Mouse (Mus musculus) kidney, embryonic 14.5 days (tissue): Measurements from ENCODE around the gene Mrpl2. TPM values are rescaled to one million over a fixed set of nuclear protein-coding genes. Genes with fewer than 3 reads are reported as not detected.
A peak's percentile ranks its signal among the peaks of the same experiment; 100 is the strongest.

Source experiments
- ATAC-seq: fragments of 200-750 bp; cut with Nextera tagmentation; 2 replicates; pipeline ENCODE4 v1.8.0; 2017; ENCODE audit warnings: moderate number of reproducible peaks, mild to moderate bottlenecking, moderate TSS enrichment, moderate library complexity; ENCODE audit not compliant: low FRiP score, low TSS enrichment
- H3K27ac ChIP-seq: fragments of 300-500 bp; sonication (generic); 2 replicates; pipeline ENCODE4 v1.5.1; 2014; ENCODE audit warnings: low read depth, mild to moderate bottlenecking, low read length, moderate library complexity, mixed read lengths
- H3K27me3 ChIP-seq: fragments of 300-500 bp; sonication (generic); 2 replicates; pipeline ENCODE4 v1.6.1; 2014; ENCODE audit warnings: mild to moderate bottlenecking, low read length; ENCODE audit not compliant: control insufficient read depth, insufficient read depth
- H3K36me3 ChIP-seq: fragments of 300-500 bp; sonication (generic); 2 replicates; pipeline ENCODE4 v1.6.1; 2014; ENCODE audit warnings: low read length, mixed read lengths; ENCODE audit not compliant: control insufficient read depth, insufficient read depth
- H3K4me1 ChIP-seq: fragments of 300-500 bp; sonication (generic); 2 replicates; pipeline ENCODE4 v1.6.1; 2014; ENCODE audit warnings: low read length, mixed read lengths; ENCODE audit not compliant: control insufficient read depth, insufficient read depth
- H3K4me2 ChIP-seq: fragments of 300-500 bp; sonication (generic); replicated peaks from 2 replicates; pipeline ENCODE4 v1.6.1; 2014; ENCODE audit warnings: low read depth, mild to moderate bottlenecking, low read length
- H3K4me3 ChIP-seq: fragments of 300-500 bp; sonication (generic); 2 replicates; pipeline ENCODE4 v1.5.1; 2014; ENCODE audit warnings: mild to moderate bottlenecking, low read length
- H3K9ac ChIP-seq: fragments of 300-500 bp; sonication (generic); 2 replicates; pipeline ENCODE4 v1.6.1; 2014; ENCODE audit warnings: low read depth, mild to moderate bottlenecking, low read length, moderate library complexity
- H3K9me3 ChIP-seq: fragments of 300-500 bp; sonication (generic); 2 replicates; pipeline ENCODE4 v1.6.1; 2016; ENCODE audit warnings: low read length; ENCODE audit not compliant: control insufficient read depth
- WGBS: fragments of 180-500 bp; shearing (Covaris S2); extraction: QIAGEN DNeasy Blood & Tissue Kit; methylation state at CpG from one replicate; pipeline ENCODE4 v1.1.7; 2014; 5-methylcytosine and 5-hydroxymethylcytosine counted together
- polyA plus RNA-seq: library from polyadenylated mRNA; unstranded; fragments of >200 nt; fragmentation: Nextera tagmentation; extraction: Ambion mirVana; gene quantifications from 2 replicates; pipeline ENCODE4 v1.2.1, GENCODE M21; 2014

Gene Mrpl2
- polyA plus RNA-seq, 1 experiment from 2014 or later: 121 TPM

DNA sequence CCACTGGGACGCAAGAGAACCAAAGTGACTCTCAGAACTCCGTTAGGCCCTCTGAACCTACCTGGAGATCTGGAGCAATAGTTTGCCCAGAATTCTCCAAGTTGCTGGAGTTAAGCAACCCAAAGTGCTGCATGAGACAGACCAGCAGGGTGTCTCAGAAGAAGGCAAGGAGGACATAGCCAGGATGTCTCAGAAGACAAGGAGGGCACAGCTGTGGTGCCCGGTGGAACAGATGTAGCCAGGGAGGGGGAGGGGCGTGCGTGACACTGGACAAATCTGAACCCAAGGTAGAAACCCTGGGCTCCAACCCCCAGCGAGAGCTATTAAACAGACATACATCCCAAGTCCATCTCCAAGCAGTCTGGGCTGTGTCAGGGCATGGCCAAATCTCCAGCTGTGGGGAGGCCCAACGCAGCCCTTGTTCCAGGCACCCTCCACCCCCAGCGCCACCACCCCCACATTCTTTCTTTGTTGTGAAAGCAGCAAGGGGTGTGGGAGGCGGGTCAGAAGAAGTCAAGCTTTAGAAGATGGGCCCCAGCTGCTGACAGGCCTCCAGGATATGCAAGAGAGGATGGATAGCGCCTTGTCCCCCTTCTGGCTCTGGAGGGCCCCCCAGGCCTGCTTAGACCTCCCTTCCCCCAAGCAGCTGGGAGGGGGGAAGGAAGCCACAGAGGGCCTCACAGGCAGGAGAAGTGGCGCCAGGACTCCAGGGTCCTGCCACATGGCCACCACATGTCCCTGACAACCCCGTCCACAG is 16.2 kb upstream of the Mrpl2 start:
- Histone ChIP-seq H3K4me1 (peaks cover 52% of the 10 kb centered on the region), H3K36me3 (peaks cover 9% of the 10 kb centered on the region; the same call in 1 of the 2 replicates), H3K27ac (peak overlapping the region; percentile 97), H3K4me3 (peak overlapping the region; percentile 81), H3K27me3 (no peaks in the 10 kb centered on the region), H3K9me3 (no peaks in the 10 kb centered on the region), H3K4me2 (peak overlapping the region; percentile 79), H3K9ac (peak overlapping the region; percentile 96)
- ATAC-seq: peak; percentile 90
- 7% methylated on average over 12 of the region's 12 CpGs for WGBS

DNA sequence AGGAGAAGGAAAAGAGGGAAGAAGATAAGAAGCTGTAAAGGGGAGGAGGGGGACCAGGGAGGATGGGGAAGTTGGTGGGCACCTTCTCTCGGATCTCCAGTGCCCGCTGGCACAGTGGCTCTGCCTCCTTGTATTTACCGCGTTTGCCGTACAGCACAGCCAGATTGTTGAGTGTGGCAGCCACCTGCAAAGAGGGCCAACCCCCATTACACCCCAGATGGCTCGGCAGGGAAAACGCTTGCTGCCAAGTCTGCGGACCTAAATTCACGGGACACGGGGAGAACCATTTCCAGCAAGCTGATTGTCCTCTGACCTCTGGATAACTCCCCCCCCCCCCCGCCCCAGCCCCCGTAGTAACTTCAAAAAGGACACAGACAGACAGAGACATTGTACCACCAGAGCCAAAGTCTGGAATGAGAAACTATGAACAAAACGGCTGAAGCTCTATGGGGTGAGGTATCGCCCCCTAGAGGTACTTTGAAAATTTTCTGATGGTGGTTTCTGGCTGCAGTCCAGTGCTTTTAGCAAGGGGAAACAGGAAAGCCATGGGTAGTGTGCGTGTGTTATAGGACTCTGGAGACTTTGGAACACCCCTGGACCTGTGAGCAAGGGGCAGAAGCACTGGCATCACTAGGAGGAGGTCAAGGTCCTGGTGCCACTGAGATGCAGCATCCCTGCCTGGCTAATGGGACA is 9.1 kb upstream of the Mrpl2 start:
- Histone ChIP-seq H3K9ac (0 out of 2 replicates have a peak overlapping the region, but pooled peaks have one; percentile 8), H3K4me1 (0 out of 2 replicates have a peak, but pooled peaks cover 6% of the 10 kb centered on the region)

DNA sequence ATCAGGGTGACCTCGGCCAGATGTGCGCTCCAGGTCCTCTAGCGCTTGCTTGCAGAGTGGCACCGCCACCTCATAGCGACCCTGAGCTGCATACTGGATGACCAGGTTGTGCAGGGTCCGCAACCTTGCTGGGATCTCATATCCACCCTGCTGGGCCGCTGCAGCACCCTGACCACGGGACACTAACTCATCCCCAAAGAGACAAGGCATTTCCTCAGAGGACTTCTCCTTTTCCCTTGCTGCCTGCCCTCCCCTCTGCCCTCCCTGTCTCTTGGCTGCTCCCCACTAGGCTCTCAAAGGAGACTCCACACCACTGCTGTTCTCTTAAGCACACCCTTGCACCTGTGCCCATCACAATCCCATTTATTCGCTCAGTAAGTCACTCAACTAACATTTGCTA is 6.1 kb upstream of the Mrpl2 start:
- H3K9ac ChIP-seq: no peak overlapping the region
- no peak overlapping the region for H3K27ac ChIP-seq
- 55% methylated on average over 9 of the region's 9 CpGs for WGBS
- H3K27me3 ChIP-seq: no peaks in the 10 kb centered on the region
- ATAC-seq: no peak
- peaks cover 27% of the 10 kb centered on the region for H3K36me3 ChIP-seq
- no peaks in the 10 kb centered on the region for H3K9me3 ChIP-seq
- H3K4me1 ChIP-seq: peaks cover 14% of the 10 kb centered on the region
- no peak overlapping the region for H3K4me3 ChIP-seq
- H3K4me2 ChIP-seq: no peak overlapping the region

More for the DNA sequence above, 9.1 kb upstream of the Mrpl2 start:
- ATAC-seq: peak; percentile 30; the same call in 1 of the 2 replicates
- Histone ChIP-seq H3K4me2 (no peak overlapping the region; the same call in 1 of the 2 replicates), H3K27ac (no peak overlapping the region), H3K9me3 (no peaks in the 10 kb centered on the region), H3K27me3 (no peaks in the 10 kb centered on the region), H3K4me3 (no peak overlapping the region), H3K36me3 (peaks cover 34% of the 10 kb centered on the region)
- WGBS: 26% methylated on average over 15 of the region's 15 CpGs

DNA sequence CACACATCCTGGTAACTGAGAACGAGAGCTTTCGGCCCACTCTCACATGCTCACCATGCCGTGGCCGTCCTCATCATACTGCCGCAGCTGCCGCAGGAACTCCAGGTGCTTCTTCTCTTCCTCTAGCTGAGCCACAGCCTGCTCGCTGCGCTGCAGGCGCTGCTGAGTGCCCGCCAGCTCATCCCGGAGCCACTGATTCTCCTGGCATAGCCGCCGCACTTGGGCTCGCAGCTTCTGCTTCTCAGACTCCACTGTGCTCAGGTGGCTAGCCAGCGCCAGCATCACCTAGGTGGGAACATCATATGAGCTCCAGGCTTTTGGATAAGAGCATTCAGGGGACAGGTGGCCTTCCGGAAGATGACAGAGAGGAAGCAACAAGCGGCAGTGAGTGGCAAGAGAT is 4.0 kb upstream of the Mrpl2 start:
- ATAC-seq: no peak
- H3K27me3 ChIP-seq: no peaks in the 10 kb centered on the region
- 95% methylated on average over 17 of the region's 17 CpGs for WGBS

DNA sequence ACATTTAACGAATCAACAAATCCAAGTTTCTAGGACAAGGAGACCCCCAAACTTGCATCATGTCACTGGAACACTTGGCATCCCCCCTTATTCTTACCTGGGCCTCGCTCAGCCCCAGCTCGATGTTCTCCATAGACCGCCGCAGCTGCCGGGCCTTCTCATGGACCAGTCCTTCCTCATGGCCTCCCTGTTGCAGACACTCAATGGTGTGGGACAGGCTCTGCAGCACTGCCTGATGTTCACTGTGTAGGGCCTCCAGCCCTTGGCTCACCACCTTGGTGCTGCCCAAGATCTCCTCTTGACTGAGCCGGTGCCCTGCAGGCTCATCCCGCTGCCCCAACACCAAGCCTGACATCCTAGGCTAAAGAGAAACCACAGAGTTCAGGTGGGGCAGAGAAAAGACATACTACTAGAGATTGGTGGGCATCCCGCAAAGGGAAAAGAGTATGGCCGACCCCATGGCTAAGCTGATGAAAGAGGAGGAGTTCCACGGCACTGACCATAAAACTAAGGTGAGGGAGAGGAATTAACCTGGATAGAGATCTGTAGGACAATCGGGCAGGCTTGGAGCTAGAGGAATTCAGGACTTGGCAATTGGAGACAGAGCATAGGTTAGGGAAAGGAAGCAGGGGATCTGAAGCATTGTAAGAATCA is 1.8 kb upstream of the Mrpl2 start:
- Histone ChIP-seq H3K36me3 (peaks cover 30% of the 10 kb centered on the region; the same call in 1 of the 2 replicates), H3K9ac (peak overlapping the region; percentile 81; the same call in 1 of the 2 replicates), H3K4me2 (peak overlapping the region; percentile 95), H3K4me3 (peak overlapping the region; percentile 75), H3K27me3 (no peaks in the 10 kb centered on the region), H3K4me1 (peaks cover 21% of the 10 kb centered on the region), H3K9me3 (no peaks in the 10 kb centered on the region), H3K27ac (0 out of 2 replicates have a peak overlapping the region, but pooled peaks have one; percentile 76)
- no peak for ATAC-seq
- WGBS: 82% methylated on average over 12 of the region's 12 CpGs

More for the DNA sequence above, 4.0 kb upstream of the Mrpl2 start:
- Histone ChIP-seq H3K9ac (no peak overlapping the region), H3K27ac (no peak overlapping the region), H3K4me1 (peaks cover 21% of the 10 kb centered on the region), H3K4me2 (no peak overlapping the region), H3K4me3 (no peak overlapping the region), H3K9me3 (no peaks in the 10 kb centered on the region), H3K36me3 (peaks cover 20% of the 10 kb centered on the region; the same call in 1 of the 2 replicates)

DNA sequence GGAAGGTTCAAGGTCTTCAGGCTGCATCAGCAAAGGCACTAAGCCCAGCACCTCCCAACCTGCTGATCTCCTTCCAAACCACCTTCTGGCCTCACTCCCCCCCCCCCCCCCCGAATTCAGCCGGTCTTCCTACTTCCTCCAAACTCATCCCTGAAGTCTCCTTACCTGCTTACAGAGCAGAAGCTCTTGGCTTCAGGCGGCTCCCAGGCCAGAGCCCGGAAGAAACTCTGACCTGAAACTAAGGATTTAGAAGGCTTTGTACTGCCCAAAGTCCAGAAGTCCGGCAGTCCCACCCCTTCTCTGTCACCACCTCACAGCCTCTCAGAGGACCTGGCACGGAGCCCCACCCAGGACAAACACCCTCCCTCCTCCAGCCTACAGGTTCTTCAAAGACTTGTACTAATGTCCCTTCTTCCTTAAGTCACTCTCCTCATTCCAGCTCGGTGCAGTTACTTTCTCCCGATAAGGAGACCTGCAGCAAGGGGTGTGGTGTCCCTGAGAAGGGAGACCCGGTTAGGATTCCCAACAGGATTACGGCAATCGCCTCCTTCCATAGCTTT is 1.0 kb upstream of the Mrpl2 start:
- H3K4me2 ChIP-seq: peak overlapping the region; percentile 95
- H3K27me3 ChIP-seq: no peaks in the 10 kb centered on the region
- H3K27ac ChIP-seq: peak overlapping the region; percentile 76
- no peaks in the 10 kb centered on the region for H3K9me3 ChIP-seq
- WGBS: 7% methylated on average over 11 of the region's 11 CpGs
- peaks cover 19% of the 10 kb centered on the region for H3K4me1 ChIP-seq
- H3K36me3 ChIP-seq: peaks cover 29% of the 10 kb centered on the region; the same call in 1 of the 2 replicates
- no peak for ATAC-seq
- peak overlapping the region; percentile 81 for H3K9ac ChIP-seq
- peak overlapping the region; percentile 75 for H3K4me3 ChIP-seq

DNA sequence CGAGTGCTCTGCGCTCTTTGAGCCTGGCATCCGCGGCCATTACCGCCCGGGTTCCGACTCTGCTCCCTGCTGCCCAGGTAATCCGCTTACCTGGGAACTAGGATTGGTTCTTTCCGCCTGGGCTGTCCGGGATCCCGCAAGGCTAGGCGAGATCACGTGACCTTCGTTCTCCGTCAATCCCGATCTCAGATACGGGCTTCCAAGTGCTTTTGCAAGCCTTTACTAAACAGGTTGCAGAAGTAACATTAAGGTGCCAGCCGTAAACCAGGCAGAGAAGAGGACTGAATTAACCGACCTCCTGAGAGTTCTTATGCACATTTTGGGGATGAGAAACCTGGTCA is 263 bp downstream of the Mrpl2 start:
- Histone ChIP-seq H3K4me3 (peak overlapping the region; percentile 75), H3K27ac (peak overlapping the region; percentile 70; the same call in 1 of the 2 replicates), H3K9me3 (no peaks in the 10 kb centered on the region), H3K9ac (peak overlapping the region; percentile 81), H3K36me3 (peaks cover 19% of the 10 kb centered on the region; the same call in 1 of the 2 replicates), H3K4me1 (peaks cover 23% of the 10 kb centered on the region), H3K4me2 (peak overlapping the region; percentile 89), H3K27me3 (no peaks in the 10 kb centered on the region)
- ATAC-seq: no peak; the same call in 1 of the 2 replicates
- WGBS: under 1% methylated on average over 19 of the region's 19 CpGs

DNA sequence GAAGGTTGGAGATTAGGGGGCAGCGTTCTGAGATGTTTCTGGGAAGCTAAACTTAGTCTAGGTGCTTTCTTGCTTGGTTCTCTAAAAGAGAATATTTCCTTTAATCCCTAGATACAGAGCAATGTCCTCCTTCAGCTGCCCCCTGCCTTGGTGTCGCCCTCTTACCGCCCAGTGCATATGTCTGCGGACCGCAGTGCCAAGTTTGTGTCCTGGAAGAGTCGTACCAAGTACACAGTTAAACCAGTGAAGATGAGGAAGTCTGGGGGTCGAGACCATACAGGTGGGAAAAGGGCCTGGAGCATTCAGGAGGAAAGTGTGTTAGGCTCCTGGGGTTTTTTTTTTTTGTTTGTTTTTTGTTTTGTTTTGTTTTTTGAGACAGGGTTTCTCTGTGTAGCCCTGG is 1.2 kb downstream of the Mrpl2 start:
- Histone ChIP-seq H3K27ac (no peak overlapping the region), H3K4me2 (peak overlapping the region; percentile 89; the same call in 1 of the 2 replicates), H3K4me1 (peaks cover 33% of the 10 kb centered on the region), H3K9me3 (no peaks in the 10 kb centered on the region), H3K27me3 (no peaks in the 10 kb centered on the region), H3K36me3 (peaks cover 15% of the 10 kb centered on the region; the same call in 1 of the 2 replicates), H3K9ac (no peak overlapping the region), H3K4me3 (peak overlapping the region; percentile 75; the same call in 1 of the 2 replicates)
- no peak for ATAC-seq
- WGBS: 97% methylated on average over 7 of the region's 7 CpGs
